Mouse (Mus musculus) cerebellum, adult 2 months (tissue): ENCODE measurements around the gene Ptpra.

Experiments used
- CTCF ChIP-seq: fragments of 200-500 bp; IDR thresholded peaks from 2 replicates; pipeline ENCODE4 v1.5.1; 2011; ENCODE audit warnings: low read depth, mild to moderate bottlenecking, control low read depth, low read length, moderate library complexity, borderline replicate concordance; ENCODE audit not compliant: insufficient read depth
- POLR2A ChIP-seq: fragments of 200-500 bp; IDR thresholded peaks from 2 replicates; pipeline ENCODE4 v1.6.1; 2011; ENCODE audit warnings: low read length, control low read depth, borderline replicate concordance; ENCODE audit not compliant: insufficient read depth

DNA sequence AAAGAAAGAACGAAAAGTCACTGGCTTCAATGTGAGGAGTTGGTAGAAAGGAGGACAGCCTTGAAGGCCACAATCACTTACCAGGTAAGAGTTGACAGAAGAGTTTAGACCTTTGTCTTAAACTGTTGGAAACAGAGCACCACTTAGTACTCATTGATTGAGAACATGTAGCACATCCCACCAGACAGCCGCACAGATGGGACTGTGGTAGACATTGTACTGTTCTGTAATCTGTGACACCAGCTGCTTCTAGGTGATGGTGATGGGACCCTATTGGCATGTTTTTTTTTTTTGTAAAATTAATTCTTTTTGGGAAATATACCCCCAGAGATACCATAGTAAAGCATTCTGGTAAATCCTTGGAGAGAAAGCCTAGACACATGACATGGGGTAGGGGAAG, 71.8 kb downstream of the Ptpra start:
- TF ChIP-seq CTCF (no peak), POLR2A (no peak)
